Mouse (Mus musculus) ES-Bruce4 (cell line): Measurements from ENCODE around the gene Manf.

Source experiments
- CTCF ChIP-seq: IDR thresholded peaks from one replicate; pipeline ENCODE4 v1.8.1; 2011; ENCODE audit warnings: low read depth, low read length
- POLR2A ChIP-seq: IDR thresholded peaks from one replicate; pipeline ENCODE4 v1.8.1; 2011; ENCODE audit warnings: low read length; ENCODE audit not compliant: insufficient read depth

DNA sequence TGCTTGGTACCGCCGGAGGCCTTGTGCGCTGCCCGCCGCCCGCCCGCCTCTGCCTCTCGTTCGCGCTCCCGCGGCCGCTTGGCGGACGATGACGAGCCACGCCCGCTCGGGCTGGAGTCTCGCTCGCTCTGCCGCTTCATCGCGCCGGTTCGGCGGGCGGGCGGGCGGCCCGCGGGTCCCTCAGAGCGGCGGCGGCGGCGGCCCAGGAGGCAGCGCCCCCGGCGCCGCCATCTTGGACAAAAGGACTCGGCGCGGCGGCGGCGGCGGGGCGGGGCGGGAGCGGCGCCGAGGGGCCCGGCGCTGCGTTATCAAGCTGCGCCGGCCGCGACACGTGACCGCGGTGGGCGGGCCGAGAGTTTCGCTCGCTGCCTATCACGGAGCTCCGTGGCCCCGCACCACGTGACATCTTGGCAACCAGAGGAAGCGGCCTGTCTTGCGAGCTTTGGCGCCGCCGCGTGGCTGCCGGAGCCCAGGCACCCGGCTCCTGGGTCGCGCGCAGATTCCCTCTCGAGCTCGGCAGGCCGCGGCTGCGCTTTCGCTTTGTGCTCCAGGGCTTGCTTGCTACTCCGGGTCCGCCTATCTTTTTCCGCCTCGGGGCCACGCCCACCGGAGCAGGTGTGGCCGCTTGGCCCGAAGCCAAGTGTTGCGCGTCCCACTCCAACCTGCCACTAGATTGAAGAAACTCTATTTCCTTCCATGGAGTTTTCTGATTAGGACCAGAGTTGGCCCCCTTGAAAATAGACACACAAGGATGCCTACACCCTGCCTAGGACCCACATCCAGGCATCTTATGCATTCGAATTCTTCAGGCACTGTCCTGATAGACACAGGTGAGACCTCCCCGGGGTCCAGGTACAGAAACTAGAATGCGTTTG is 4.7 kb downstream of the Manf start, which contains the start of gene Rbm15b:
- TF ChIP-seq POLR2A (no peak), CTCF (peak; percentile 66)
